Mouse (Mus musculus): ENCODE results near the gene Lnp1. TPM values are rescaled to one million over a fixed set of nuclear protein-coding genes. Genes with fewer than 3 reads are reported as not detected.

The Lnp1 gene
- polyA plus RNA-seq, 1 experiment from 2014 or later = not detected

DNA sequence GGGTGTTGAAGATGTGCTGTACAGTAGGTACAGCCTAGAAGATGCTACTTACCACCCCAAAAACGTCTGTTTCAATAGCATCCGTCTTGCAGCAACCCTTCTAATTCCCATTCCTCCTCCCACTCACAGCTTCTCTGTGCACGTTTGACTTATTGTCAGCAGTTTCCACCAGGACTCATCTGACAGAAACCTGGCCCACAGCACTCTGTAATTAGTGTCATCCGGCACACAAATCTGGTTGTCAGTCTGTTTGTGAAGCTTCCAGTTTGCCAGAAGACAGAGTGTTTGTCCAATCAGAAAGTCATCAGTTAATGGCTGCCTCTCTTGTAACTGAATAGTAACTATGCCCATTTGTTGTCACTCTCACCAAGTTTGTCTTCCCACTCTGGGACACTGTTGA, 60.3 kb downstream of the Lnp1 start:
- peak; percentile 28; the same call in 1 of the 2 replicates for ATAC-seq (ENCODE audit: insufficient read depth)
- H3K4me3 ChIP-seq (ENCODE audit: low read depth, low read length) = no peak overlapping the region
- no peak overlapping the region for H3K27ac ChIP-seq (ENCODE audit: low read depth)

More for the DNA sequence above, 60.3 kb downstream of the Lnp1 start:
- H3K4me1 ChIP-seq (ENCODE audit: insufficient read depth) = no peaks in the 10 kb centered on the region
- no peaks in the 10 kb centered on the region for H3K36me3 ChIP-seq (ENCODE audit: insufficient read depth)
- no peaks in the 10 kb centered on the region for H3K9me3 ChIP-seq (ENCODE audit: low read depth, low read length)
- peak; percentile 48 for DNase-seq
- H3K27me3 ChIP-seq (ENCODE audit: insufficient read depth, low read length) = no peaks in the 10 kb centered on the region
- WGBS = 39% methylated on average over 4 of the region's 4 CpGs
- no peak overlapping the region for H3K9ac ChIP-seq
- no peak overlapping the region for H3K4me2 ChIP-seq
- TF ChIP-seq CTCF (IDR thresholded peaks at IDR 0.05; ENCODE audit: low read depth) = no peak

Other genes with a start within 250 kb of the Lnp1 start
- gene Tfg, start 210.6 kb downstream of the Lnp1 start, polyA plus RNA-seq (2014; fragmentation: Nextera tagmentation; extraction: Ambion mirVana) = 147 and 148 TPM in 2 replicates
- not detected in 2 replicates for gene Adgrg7, start 132.2 kb downstream of the Lnp1 start, polyA plus RNA-seq (2014; fragmentation: Nextera tagmentation; extraction: Ambion mirVana)
- 39.9 and 47.0 TPM in 2 replicates for gene Tmem45a, start 41.9 kb downstream of the Lnp1 start, polyA plus RNA-seq (2014; fragmentation: Nextera tagmentation; extraction: Ambion mirVana)
- 0.29 and 0.34 TPM in 2 replicates for gene Tmem45a2, start 143.3 kb upstream of the Lnp1 start, polyA plus RNA-seq (2014; fragmentation: Nextera tagmentation; extraction: Ambion mirVana)
- 57.3 and 62.0 TPM in 2 replicates for gene Tomm70a, start 193.6 kb upstream of the Lnp1 start, polyA plus RNA-seq (2014; fragmentation: Nextera tagmentation; extraction: Ambion mirVana)
- gene Nit2, start 239.3 kb upstream of the Lnp1 start, polyA plus RNA-seq (2014; fragmentation: Nextera tagmentation; extraction: Ambion mirVana) = 75.1 and 75.4 TPM in 2 replicates

Data from lung, embryonic 14.5 days (tissue).